Mouse (Mus musculus): ENCODE measurements around the gene Nxnl1.

DNA sequence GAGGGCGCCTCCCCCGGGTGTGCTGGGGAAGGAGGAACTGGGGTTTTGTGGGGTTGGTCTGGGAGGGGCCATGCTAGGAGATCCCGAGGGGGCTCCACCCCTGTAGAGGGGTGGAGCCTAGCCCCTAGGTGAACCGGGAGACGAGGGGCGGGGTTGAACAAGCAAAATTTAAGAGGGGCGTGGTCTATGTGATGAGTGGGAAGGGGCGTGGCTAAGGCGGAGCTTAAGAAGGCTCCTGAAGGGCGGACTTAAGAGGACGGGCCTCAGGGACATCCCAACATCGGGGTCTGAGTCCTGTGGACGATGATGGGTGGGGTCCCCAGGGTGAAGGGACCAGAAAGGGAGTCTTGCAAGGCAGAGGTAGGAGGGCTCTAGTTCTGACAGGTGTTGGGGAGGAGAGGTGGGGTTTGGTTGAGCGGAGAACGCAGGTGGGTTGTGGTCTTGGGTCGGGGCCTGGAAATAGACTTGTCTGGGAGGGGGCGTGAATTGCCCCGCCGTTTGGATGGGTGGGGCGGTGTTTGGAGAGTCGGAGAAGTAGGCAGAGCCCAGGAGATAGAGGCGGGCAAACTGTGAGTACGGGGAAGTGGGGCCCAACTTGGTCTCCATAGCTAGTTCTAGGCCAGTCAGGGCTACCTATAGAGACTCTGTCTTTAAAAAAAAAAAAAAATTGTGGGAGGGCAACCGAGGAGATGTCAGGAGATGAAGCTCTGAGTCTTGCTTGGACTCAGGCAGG is 7.3 kb downstream of the Nxnl1 start:
- no peak for TF ChIP-seq CHD2 (IDR thresholded peaks at IDR 0.05; ENCODE audit: low read depth, low read length)
- TF ChIP-seq ZNF384 (IDR thresholded peaks at IDR 0.05; ENCODE audit: low read depth, low read length), result no peak
